Mouse (Mus musculus): Measurements from ENCODE around the gene Tubb2b. TPM values are rescaled to one million over a fixed set of nuclear protein-coding genes. Genes with fewer than 3 reads are reported as not detected.

The Tubb2b gene
- total RNA-seq (2014; rRNA removed) (5,538 and 5,638 TPM in 2 replicates), polyA plus RNA-seq (2015; fragmentation: Nextera tagmentation; extraction: Ambion mirVana) (1,072 and 1,153 TPM in 2 replicates)

- H3K27me3 ChIP-seq (ENCODE audit: insufficient read depth, low read length), result no peaks in the 10 kb centered on the region
- DNase-seq, result peak; percentile 99
- peak within 1 kb of the TSS; percentile 83 for H3K4me2 ChIP-seq (ENCODE audit: low read depth)
- TF ChIP-seq CTCF (IDR thresholded peaks at IDR 0.05; ENCODE audit: low read depth), result no peak
- H3K9me3 ChIP-seq (ENCODE audit: low read length), result no peaks in the 10 kb centered on the region
- peak; percentile 86 for ATAC-seq
- 0 out of 2 replicates have a peak, but pooled peaks cover 7% of the 10 kb centered on the region for H3K36me3 ChIP-seq (ENCODE audit: insufficient read depth)
- H3K4me1 ChIP-seq (ENCODE audit: insufficient read depth), result peaks cover 20% of the 10 kb centered on the region
- peak within 1 kb of the TSS; percentile 100 for H3K9ac ChIP-seq
- H3K4me3 ChIP-seq (ENCODE audit: low read depth, low read length), result peak within 1 kb of the TSS; percentile 90
- H3K27ac ChIP-seq (ENCODE audit: low read depth, low read length), result peak within 1 kb of the TSS; percentile 100
- WGBS, result under 1% methylated on average over 26 of the region's 26 CpGs
These were observed at the start of gene Tubb2b for GRCm38 (mm10) chr13:34130226-34130731. Tubb2b (minus strand) TSS chr13:34130466.

- no peak overlapping the region for H3K9ac ChIP-seq
- H3K4me3 ChIP-seq (ENCODE audit: low read depth, low read length), result no peak overlapping the region
- no peak overlapping the region for H3K27ac ChIP-seq (ENCODE audit: low read depth, low read length)
- no peak for ATAC-seq
- no peak for DNase-seq
- no peaks in the 10 kb centered on the region for H3K4me1 ChIP-seq (ENCODE audit: insufficient read depth)
- TF ChIP-seq CTCF (IDR thresholded peaks at IDR 0.05; ENCODE audit: low read depth), result no peak
- H3K4me2 ChIP-seq (ENCODE audit: low read depth), result no peak overlapping the region
- H3K27me3 ChIP-seq (ENCODE audit: insufficient read depth, low read length), result no peaks in the 10 kb centered on the region
- no peaks in the 10 kb centered on the region for H3K9me3 ChIP-seq (ENCODE audit: low read length)
- WGBS, result 92% methylated on average over 6 of the region's 6 CpGs
- peaks cover 8% of the 10 kb centered on the region; the same call in 1 of the 2 replicates for H3K36me3 ChIP-seq (ENCODE audit: insufficient read depth)
These were observed 43.8 kb upstream of the Tubb2b start for GRCm38 (mm10) chr13:34174025-34174424.

- no peak for TF ChIP-seq CTCF (IDR thresholded peaks at IDR 0.05; ENCODE audit: low read depth)
- ATAC-seq (peak; percentile 47), DNase-seq (peak; percentile 52)
- Histone ChIP-seq H3K4me1 (ENCODE audit: insufficient read depth) (peaks cover 9% of the 10 kb centered on the region), H3K27me3 (ENCODE audit: insufficient read depth, low read length) (no peaks in the 10 kb centered on the region), H3K36me3 (ENCODE audit: insufficient read depth) (peaks cover 6% of the 10 kb centered on the region; the same call in 1 of the 2 replicates), H3K27ac (ENCODE audit: low read depth, low read length) (peak overlapping the region; percentile 91; the same call in 1 of the 2 replicates), H3K9ac (peak overlapping the region; percentile 71), H3K4me2 (ENCODE audit: low read depth) (peak overlapping the region; percentile 64), H3K9me3 (ENCODE audit: low read length) (no peaks in the 10 kb centered on the region), H3K4me3 (ENCODE audit: low read depth, low read length) (peak overlapping the region; percentile 77)
- 34% methylated on average over 12 of the region's 12 CpGs for WGBS
These were observed 33.2 kb upstream of the Tubb2b start for GRCm38 (mm10) chr13:34163304-34163975.

GRCm38 (mm10) chr13:34162491-34163303, 32.4 kb upstream of the Tubb2b start, which contains the start of gene Psmg4:
Psmg4 (plus strand) TSS chr13:34162964.
- peak within 1 kb of the TSS; percentile 71 for H3K9ac ChIP-seq
- H3K36me3 ChIP-seq (ENCODE audit: insufficient read depth), result peaks cover 6% of the 10 kb centered on the region; the same call in 1 of the 2 replicates
- peak within 1 kb of the TSS; percentile 64 for H3K4me2 ChIP-seq (ENCODE audit: low read depth)
- no peaks in the 10 kb centered on the region for H3K9me3 ChIP-seq (ENCODE audit: low read length)
- no peaks in the 10 kb centered on the region for H3K27me3 ChIP-seq (ENCODE audit: insufficient read depth, low read length)
- 4% methylated on average over 44 of the region's 44 CpGs for WGBS
- DNase-seq, result peak; percentile 95
- H3K4me1 ChIP-seq (ENCODE audit: insufficient read depth), result peaks cover 9% of the 10 kb centered on the region
- ATAC-seq, result peak; percentile 96
- TF ChIP-seq CTCF (IDR thresholded peaks at IDR 0.05; ENCODE audit: low read depth), result no peak
- peak within 1 kb of the TSS; percentile 91 for H3K27ac ChIP-seq (ENCODE audit: low read depth, low read length)
- H3K4me3 ChIP-seq (ENCODE audit: low read depth, low read length), result peak within 1 kb of the TSS; percentile 77

- Histone ChIP-seq H3K4me1 (ENCODE audit: insufficient read depth) (peaks cover 9% of the 10 kb centered on the region), H3K9ac (no peak overlapping the region), H3K4me2 (ENCODE audit: low read depth) (no peak overlapping the region), H3K27ac (ENCODE audit: low read depth, low read length) (no peak overlapping the region), H3K4me3 (ENCODE audit: low read depth, low read length) (no peak overlapping the region), H3K9me3 (ENCODE audit: low read length) (no peaks in the 10 kb centered on the region), H3K27me3 (ENCODE audit: insufficient read depth, low read length) (no peaks in the 10 kb centered on the region), H3K36me3 (ENCODE audit: insufficient read depth) (no peaks in the 10 kb centered on the region)
- WGBS, result 96% methylated on average over 1 of the region's 1 CpGs
- no peak for DNase-seq
- TF ChIP-seq CTCF (IDR thresholded peaks at IDR 0.05; ENCODE audit: low read depth), result no peak
- no peak for ATAC-seq
These were observed 29.7 kb upstream of the Tubb2b start for GRCm38 (mm10) chr13:34159926-34160325.

GRCm38 (mm10) chr13:34157596-34158157, 27.4 kb upstream of the Tubb2b start:
- ATAC-seq, result no peak
- no peak for DNase-seq
- Histone ChIP-seq H3K9ac (no peak overlapping the region), H3K27ac (ENCODE audit: low read depth, low read length) (no peak overlapping the region), H3K9me3 (ENCODE audit: low read length) (no peaks in the 10 kb centered on the region), H3K4me2 (ENCODE audit: low read depth) (no peak overlapping the region), H3K36me3 (ENCODE audit: insufficient read depth) (no peaks in the 10 kb centered on the region), H3K4me3 (ENCODE audit: low read depth, low read length) (no peak overlapping the region), H3K27me3 (ENCODE audit: insufficient read depth, low read length) (no peaks in the 10 kb centered on the region), H3K4me1 (ENCODE audit: insufficient read depth) (peaks cover 13% of the 10 kb centered on the region)
- 81% methylated on average over 3 of the region's 3 CpGs for WGBS
- peak; percentile 54 for TF ChIP-seq CTCF (IDR thresholded peaks at IDR 0.05; ENCODE audit: low read depth)
